Mouse (Mus musculus) right cerebral cortex, postnatal 14 days (tissue): ENCODE results near the gene Laptm5.

Experiments
- DNase-seq: peaks from one replicate; pipeline ENCODE4 v3.0.0; 2022

The Laptm5 gene

GRCm38 (mm10) chr4:130920951-130921693, 8.2 kb downstream of the Laptm5 start:
- DNase-seq: no peak

- no peak for DNase-seq
Measured at GRCm38 (mm10) chr4:130921986-130922385, 9.1 kb downstream of the Laptm5 start.

- no peak for DNase-seq
Measured at GRCm38 (mm10) chr4:130926274-130926673, 13.3 kb downstream of the Laptm5 start.

GRCm38 (mm10) chr4:130927821-130928220, 14.9 kb downstream of the Laptm5 start:
- no peak for DNase-seq

GRCm38 (mm10) chr4:130942644-130943043, 29.7 kb downstream of the Laptm5 start:
- no peak for DNase-seq

GRCm38 (mm10) chr4:130944112-130944511, 31.2 kb downstream of the Laptm5 start, which contains the start of gene Matn1:
TSS of gene Matn1 (plus strand) at chr4:130944385.
- no peak for DNase-seq

GRCm38 (mm10) chr4:130944779-130945178, 31.9 kb downstream of the Laptm5 start:
- no peak for DNase-seq

GRCm38 (mm10) chr4:130947094-130947647, 34.2 kb downstream of the Laptm5 start:
- DNase-seq: no peak

GRCm38 (mm10) chr4:130949821-130950384, 37.0 kb downstream of the Laptm5 start:
- DNase-seq: no peak

- peak; percentile 69 for DNase-seq
Measured at GRCm38 (mm10) chr4:130952531-130952930, 39.6 kb downstream of the Laptm5 start.

GRCm38 (mm10) chr4:130957156-130957555, 44.2 kb downstream of the Laptm5 start:
- DNase-seq: no peak

- DNase-seq: no peak
Measured at GRCm38 (mm10) chr4:130958812-130959211, 45.9 kb downstream of the Laptm5 start.

- DNase-seq: no peak
Measured at GRCm38 (mm10) chr4:130959678-130960077, 46.8 kb downstream of the Laptm5 start.

GRCm38 (mm10) chr4:130960118-130960734, 47.3 kb downstream of the Laptm5 start:
- peak; percentile 89 for DNase-seq

- DNase-seq: no peak
Measured at GRCm38 (mm10) chr4:130971278-130971677, 58.4 kb downstream of the Laptm5 start.

GRCm38 (mm10) chr4:130972421-130972829, 59.5 kb downstream of the Laptm5 start:
- DNase-seq: no peak

GRCm38 (mm10) chr4:130973332-130974263, 60.7 kb downstream of the Laptm5 start:
- DNase-seq: peak; percentile 43

- no peak for DNase-seq
Measured at GRCm38 (mm10) chr4:130978981-130979380, 66.1 kb downstream of the Laptm5 start.

GRCm38 (mm10) chr4:130984416-130985182, 71.7 kb downstream of the Laptm5 start:
- no peak for DNase-seq
